Mouse (Mus musculus): ENCODE results near the gene Mup17. TPM values are rescaled to one million over a fixed set of nuclear protein-coding genes. Genes with fewer than 3 reads are reported as not detected.
A peak's percentile ranks its signal among the peaks of the same experiment; 100 is the strongest.
"Not testable (repeated sequence)": the region's sequence is repeated elsewhere in the genome, so short reads cannot be mapped to it uniquely, and the experiment has no call there.

The Mup17 gene
- total RNA-seq (2012; rRNA removed) (not detected in 2 replicates), polyA plus RNA-seq (2012; ENCODE audit: insufficient read depth in 1 of 2, insufficient read length in 2 of 2, low read depth in 1 of 2, low replicate concordance in 2 of 2, missing spikeins in 1 of 2) (not detected)

GRCm38 (mm10) chr4:61595771-61596170, at the start of gene Mup17:
TSS of gene Mup17 (minus strand) at chr4:61595871.
- H3K4me3 ChIP-seq (ENCODE audit: control insufficient read depth in 1 of 2, insufficient read depth in 1 of 2, low read depth in 2 of 2, low read length in 2 of 2); DNase-seq (ENCODE audit: low read depth, low spot score); H3K9me3 ChIP-seq (replicated peaks; ENCODE audit: insufficient read depth, low read length); H3K79me2 ChIP-seq (ENCODE audit: control insufficient read depth, insufficient read depth, low read length, poor library complexity); H3K9ac ChIP-seq (ENCODE audit: control insufficient read depth, low read depth, low read length, poor library complexity, severe bottlenecking); H3K4me1 ChIP-seq (ENCODE audit: control insufficient read depth in 1 of 2, insufficient read depth in 2 of 2, low read length in 2 of 2); H3K27ac ChIP-seq (ENCODE audit: control insufficient read depth, low read depth, low read length); H3K36me3 ChIP-seq (ENCODE audit: control insufficient read depth in 1 of 2, insufficient read depth in 2 of 2, low read length in 2 of 2); H3K27me3 ChIP-seq (ENCODE audit: control insufficient read depth in 1 of 2, insufficient read depth in 2 of 2, low read length in 2 of 2): not testable (repeated sequence)

GRCm38 (mm10) chr4:61571561-61571960, 24.1 kb downstream of the Mup17 start:
- not testable (repeated sequence) for H3K27ac ChIP-seq (ENCODE audit: control insufficient read depth, low read depth, low read length); H3K36me3 ChIP-seq (ENCODE audit: control insufficient read depth in 1 of 2, insufficient read depth in 2 of 2, low read length in 2 of 2); H3K27me3 ChIP-seq (ENCODE audit: control insufficient read depth in 1 of 2, insufficient read depth in 2 of 2, low read length in 2 of 2); H3K4me3 ChIP-seq (ENCODE audit: control insufficient read depth in 1 of 2, insufficient read depth in 1 of 2, low read depth in 2 of 2, low read length in 2 of 2); DNase-seq (ENCODE audit: low read depth, low spot score); H3K9me3 ChIP-seq (replicated peaks; ENCODE audit: insufficient read depth, low read length); H3K9ac ChIP-seq (ENCODE audit: control insufficient read depth, low read depth, low read length, poor library complexity, severe bottlenecking); H3K4me1 ChIP-seq (ENCODE audit: control insufficient read depth in 1 of 2, insufficient read depth in 2 of 2, low read length in 2 of 2); H3K79me2 ChIP-seq (ENCODE audit: control insufficient read depth, insufficient read depth, low read length, poor library complexity)

- H3K27ac ChIP-seq (ENCODE audit: control insufficient read depth, low read depth, low read length); H3K79me2 ChIP-seq (ENCODE audit: control insufficient read depth, insufficient read depth, low read length, poor library complexity); H3K27me3 ChIP-seq (ENCODE audit: control insufficient read depth in 1 of 2, insufficient read depth in 2 of 2, low read length in 2 of 2); H3K4me3 ChIP-seq (ENCODE audit: control insufficient read depth in 1 of 2, insufficient read depth in 1 of 2, low read depth in 2 of 2, low read length in 2 of 2); H3K9ac ChIP-seq (ENCODE audit: control insufficient read depth, low read depth, low read length, poor library complexity, severe bottlenecking); H3K4me1 ChIP-seq (ENCODE audit: control insufficient read depth in 1 of 2, insufficient read depth in 2 of 2, low read length in 2 of 2); H3K36me3 ChIP-seq (ENCODE audit: control insufficient read depth in 1 of 2, insufficient read depth in 2 of 2, low read length in 2 of 2); H3K9me3 ChIP-seq (replicated peaks; ENCODE audit: insufficient read depth, low read length): not testable (repeated sequence)
- DNase-seq (ENCODE audit: low read depth, low spot score), result peak; percentile 17
- TF ChIP-seq RAD21 (IDR thresholded peaks at IDR 0.05; ENCODE audit: low read depth, low read length) (peak; percentile 21), CTCF (IDR thresholded peaks at IDR 0.05 in 2 of 3, conservative IDR thresholded peaks at IDR 0.05 in 1 of 3; ENCODE audit: control insufficient read depth in 1 of 3, insufficient read depth in 1 of 3, low read depth in 2 of 3, low read length in 3 of 3, poor library complexity in 1 of 3, severe bottlenecking in 1 of 3) (peak; percentile 36 to 55 (median 41); a peak in 5 of 6 replicates), SMC3 (IDR thresholded peaks at IDR 0.05; ENCODE audit: low read depth, low read length) (peak; percentile 26)
These were observed 39.8 kb downstream of the Mup17 start for GRCm38 (mm10) chr4:61555887-61556286.

Other genes with a start within 250 kb of the Mup17 start
- not detected in 2 replicates for gene Mup15, start 156.1 kb downstream of the Mup17 start, total RNA-seq (2012; rRNA removed)
- not detected for gene Mup15, start 156.1 kb downstream of the Mup17 start, polyA plus RNA-seq (2012; ENCODE audit: insufficient read depth in 1 of 2, insufficient read length in 2 of 2, low read depth in 1 of 2, low replicate concordance in 2 of 2, missing spikeins in 1 of 2)
- gene Mup16, start 76.3 kb downstream of the Mup17 start, total RNA-seq (2012; rRNA removed), result not detected in 2 replicates
- not detected for gene Mup16, start 76.3 kb downstream of the Mup17 start, polyA plus RNA-seq (2012; ENCODE audit: insufficient read depth in 1 of 2, insufficient read length in 2 of 2, low read depth in 1 of 2, low replicate concordance in 2 of 2, missing spikeins in 1 of 2)
- gene Mup18, start 78.3 kb upstream of the Mup17 start, total RNA-seq (2012; rRNA removed), result not detected in 2 replicates
- not detected for gene Mup18, start 78.3 kb upstream of the Mup17 start, polyA plus RNA-seq (2012; ENCODE audit: insufficient read depth in 1 of 2, insufficient read length in 2 of 2, low read depth in 1 of 2, low replicate concordance in 2 of 2, missing spikeins in 1 of 2)
- not detected in 2 replicates for gene Mup19, start 186.4 kb upstream of the Mup17 start, total RNA-seq (2012; rRNA removed)
- gene Mup19, start 186.4 kb upstream of the Mup17 start, polyA plus RNA-seq (2012; ENCODE audit: insufficient read depth in 1 of 2, insufficient read length in 2 of 2, low read depth in 1 of 2, low replicate concordance in 2 of 2, missing spikeins in 1 of 2), result not detected
- gene Mup5, start 239.4 kb upstream of the Mup17 start, total RNA-seq (2012; rRNA removed), result not detected in 2 replicates
- gene Mup5, start 239.4 kb upstream of the Mup17 start, polyA plus RNA-seq (2012; ENCODE audit: insufficient read depth in 1 of 2, insufficient read length in 2 of 2, low read depth in 1 of 2, low replicate concordance in 2 of 2, missing spikeins in 1 of 2), result not detected

All from MEL (cell line).